Mouse (Mus musculus) ES-E14 (cell line): ENCODE data around the gene Ttll3.

Experiments
- CHD2 ChIP-seq: IDR thresholded peaks from 2 replicates; pipeline ENCODE4 v1.6.1; 2014; ENCODE audit warnings: mild to moderate bottlenecking, low read depth, low read length, inconsistent platforms
- HCFC1 ChIP-seq: IDR thresholded peaks from 2 replicates; pipeline ENCODE4 v1.6.1; 2012; ENCODE audit warnings: low read length, inconsistent platforms, borderline replicate concordance; ENCODE audit not compliant: insufficient read depth
- MAFK ChIP-seq: IDR thresholded peaks from 2 replicates; pipeline ENCODE4 v1.6.1; 2014; ENCODE audit warnings: mild to moderate bottlenecking, low read depth, low read length, inconsistent platforms; ENCODE audit not compliant: insufficient read depth
- ZC3H11A ChIP-seq: IDR thresholded peaks from 2 replicates; pipeline ENCODE4 v1.6.1; 2012; ENCODE audit warnings: low read depth, mild to moderate bottlenecking, inconsistent platforms, low read length, borderline replicate concordance
- ZNF384 ChIP-seq: IDR thresholded peaks from 2 replicates; pipeline ENCODE4 v1.6.1; 2012; ENCODE audit warnings: low read depth, low read length, inconsistent platforms

GRCm38 (mm10) chr6:113384351-113384927, 4.6 kb upstream of the Ttll3 start:
- TF ChIP-seq ZC3H11A (no peak), MAFK (no peak), ZNF384 (no peak), HCFC1 (no peak), CHD2 (no peak)
